Mouse (Mus musculus): Measurements from ENCODE around the gene Dmrt3. TPM values are rescaled to one million over a fixed set of nuclear protein-coding genes. Genes with fewer than 3 reads are reported as not detected.
A peak's percentile ranks its signal among the peaks of the same experiment; 100 is the strongest.

Dmrt3 gene
- total and polyA plus RNA-seq, 3 experiments: not detected

- peak; percentile 8 for DNase-seq (ENCODE audit: low read depth, low spot score)
- peak; percentile 31 to 44 (median 38) for TF ChIP-seq CTCF (IDR thresholded peaks at IDR 0.05 in 2 of 3, conservative IDR thresholded peaks at IDR 0.05 in 1 of 3; ENCODE audit: control insufficient read depth in 1 of 3, insufficient read depth in 1 of 3, low read depth in 2 of 3, low read length in 3 of 3, poor library complexity in 1 of 3, severe bottlenecking in 1 of 3)
- peak; percentile 25; the same call in 1 of the 2 replicates for TF ChIP-seq SMC3 (IDR thresholded peaks at IDR 0.05; ENCODE audit: low read depth, low read length)
- TF ChIP-seq RAD21 (IDR thresholded peaks at IDR 0.05; ENCODE audit: low read depth, low read length): no peak; the same call in 1 of the 2 replicates
- H3K4me1 ChIP-seq (ENCODE audit: control insufficient read depth in 1 of 2, insufficient read depth in 2 of 2, low read length in 2 of 2): no peaks in the 10 kb centered on the region
- H3K9ac ChIP-seq (ENCODE audit: control insufficient read depth, low read depth, low read length, poor library complexity, severe bottlenecking): no peak overlapping the region
- H3K27me3 ChIP-seq (ENCODE audit: control insufficient read depth in 1 of 2, insufficient read depth in 2 of 2, low read length in 2 of 2): no peaks in the 10 kb centered on the region
- no peaks in the 10 kb centered on the region for H3K79me2 ChIP-seq (ENCODE audit: control insufficient read depth, insufficient read depth, low read length, poor library complexity)
- H3K9me3 ChIP-seq (replicated peaks; ENCODE audit: insufficient read depth, low read length): no peaks in the 10 kb centered on the region
- no peaks in the 10 kb centered on the region for H3K36me3 ChIP-seq (ENCODE audit: control insufficient read depth in 1 of 2, insufficient read depth in 2 of 2, low read length in 2 of 2)
- no peak overlapping the region for H3K27ac ChIP-seq (ENCODE audit: control insufficient read depth, low read depth, low read length)
- no peak overlapping the region for H3K4me3 ChIP-seq (ENCODE audit: control insufficient read depth in 1 of 2, insufficient read depth in 1 of 2, low read depth in 2 of 2, low read length in 2 of 2)
Measured at GRCm38 (mm10) chr19:25579440-25579839, 30.7 kb upstream of the Dmrt3 start.

DNA sequence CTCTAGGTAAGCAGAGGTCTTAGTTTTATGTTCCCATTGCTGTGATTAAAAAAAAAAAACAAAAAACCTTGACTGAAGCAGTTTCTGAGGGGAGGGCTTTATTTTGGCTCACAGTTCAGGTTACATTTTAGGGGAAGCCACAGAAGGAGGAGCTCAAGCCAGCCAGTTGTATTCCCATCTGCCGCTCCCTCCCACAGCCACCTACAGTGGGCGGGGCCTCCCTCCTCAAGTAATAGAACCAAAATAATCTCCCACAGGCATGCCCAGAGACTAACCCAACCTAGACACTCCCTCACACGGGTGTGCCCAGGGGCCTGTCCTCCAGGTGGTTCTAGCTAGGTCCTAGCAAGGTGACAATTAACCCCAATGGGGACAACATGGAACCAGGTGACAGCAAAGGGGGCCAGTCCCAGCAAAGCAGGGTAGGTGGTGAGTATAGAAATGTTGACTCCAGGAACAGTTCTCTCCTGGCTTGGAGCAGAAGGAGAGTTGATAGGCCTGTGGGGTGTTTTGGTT is 12.3 kb upstream of the Dmrt3 start:
- TF ChIP-seq BHLHE40 (IDR thresholded peaks at IDR 0.05; ENCODE audit: borderline replicate concordance, low read depth, low read length) (no peak), CHD2 (IDR thresholded peaks at IDR 0.05; ENCODE audit: low read length) (no peak), SMC3 (IDR thresholded peaks at IDR 0.05; ENCODE audit: low read depth, low read length) (no peak)
- Histone ChIP-seq H3K9ac (ENCODE audit: control insufficient read depth, low read depth, low read length, poor library complexity, severe bottlenecking) (no peak overlapping the region), H3K27me3 (ENCODE audit: control insufficient read depth in 1 of 2, insufficient read depth in 2 of 2, low read length in 2 of 2) (no peaks in the 10 kb centered on the region), H3K9me3 (replicated peaks; ENCODE audit: insufficient read depth, low read length) (no peaks in the 10 kb centered on the region), H3K4me1 (ENCODE audit: control insufficient read depth in 1 of 2, insufficient read depth in 2 of 2, low read length in 2 of 2) (no peaks in the 10 kb centered on the region), H3K36me3 (ENCODE audit: control insufficient read depth in 1 of 2, insufficient read depth in 2 of 2, low read length in 2 of 2) (no peaks in the 10 kb centered on the region), H3K79me2 (ENCODE audit: control insufficient read depth, insufficient read depth, low read length, poor library complexity) (no peaks in the 10 kb centered on the region), H3K27ac (ENCODE audit: control insufficient read depth, low read depth, low read length) (no peak overlapping the region), H3K4me3 (ENCODE audit: control insufficient read depth in 1 of 2, insufficient read depth in 1 of 2, low read depth in 2 of 2, low read length in 2 of 2) (no peak overlapping the region)
- no peak for DNase-seq (ENCODE audit: low read depth, low spot score)

GRCm38 (mm10) chr19:25598626-25599025 is 11.5 kb upstream of the Dmrt3 start:
- H3K36me3 ChIP-seq (ENCODE audit: control insufficient read depth in 1 of 2, insufficient read depth in 2 of 2, low read length in 2 of 2): no peaks in the 10 kb centered on the region
- no peak overlapping the region for H3K27ac ChIP-seq (ENCODE audit: control insufficient read depth, low read depth, low read length)
- no peaks in the 10 kb centered on the region for H3K4me1 ChIP-seq (ENCODE audit: control insufficient read depth in 1 of 2, insufficient read depth in 2 of 2, low read length in 2 of 2)
- H3K4me3 ChIP-seq (ENCODE audit: control insufficient read depth in 1 of 2, insufficient read depth in 1 of 2, low read depth in 2 of 2, low read length in 2 of 2): no peak overlapping the region
- TF ChIP-seq MYB (IDR thresholded peaks at IDR 0.05; ENCODE audit: low read depth, low read length): no peak
- no peak for TF ChIP-seq POLR2A (IDR thresholded peaks at IDR 0.05; ENCODE audit: control insufficient read depth in 1 of 2, insufficient read depth in 1 of 2, low read depth in 1 of 2, low read length in 2 of 2, poor library complexity in 1 of 2)
- TF ChIP-seq SMC3 (IDR thresholded peaks at IDR 0.05; ENCODE audit: low read depth, low read length): no peak
- no peak overlapping the region for H3K9ac ChIP-seq (ENCODE audit: control insufficient read depth, low read depth, low read length, poor library complexity, severe bottlenecking)
- H3K9me3 ChIP-seq (replicated peaks; ENCODE audit: insufficient read depth, low read length): no peaks in the 10 kb centered on the region
- H3K79me2 ChIP-seq (ENCODE audit: control insufficient read depth, insufficient read depth, low read length, poor library complexity): no peaks in the 10 kb centered on the region
- no peaks in the 10 kb centered on the region for H3K27me3 ChIP-seq (ENCODE audit: control insufficient read depth in 1 of 2, insufficient read depth in 2 of 2, low read length in 2 of 2)
- no peak for DNase-seq (ENCODE audit: low read depth, low spot score)

DNA sequence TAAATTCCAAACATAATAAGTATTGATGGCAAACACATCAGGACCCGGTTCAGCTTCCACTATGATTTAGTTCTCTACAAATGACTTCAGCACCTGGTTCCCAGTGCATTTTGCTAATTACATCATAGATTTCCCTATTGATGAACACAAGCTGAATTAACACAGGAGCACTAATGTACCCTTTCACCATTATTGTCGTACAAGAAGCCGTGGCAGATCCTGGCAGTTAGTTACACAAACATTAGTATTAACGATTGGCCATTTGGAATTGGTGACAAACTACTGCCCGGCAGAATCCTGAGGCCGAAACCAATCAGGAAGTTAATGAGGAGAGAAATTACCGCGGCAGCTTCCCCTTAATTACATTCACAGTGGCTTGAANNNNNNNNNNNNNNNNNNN is 8.1 kb upstream of the Dmrt3 start:
- TF ChIP-seq RAD21 (IDR thresholded peaks at IDR 0.05; ENCODE audit: low read depth, low read length): no peak
- H3K9ac ChIP-seq (ENCODE audit: control insufficient read depth, low read depth, low read length, poor library complexity, severe bottlenecking): no peak overlapping the region
- no peak overlapping the region for H3K4me3 ChIP-seq (ENCODE audit: control insufficient read depth in 1 of 2, insufficient read depth in 1 of 2, low read depth in 2 of 2, low read length in 2 of 2)
- no peaks in the 10 kb centered on the region for H3K4me1 ChIP-seq (ENCODE audit: control insufficient read depth in 1 of 2, insufficient read depth in 2 of 2, low read length in 2 of 2)
- no peaks in the 10 kb centered on the region for H3K9me3 ChIP-seq (replicated peaks; ENCODE audit: insufficient read depth, low read length)
- H3K36me3 ChIP-seq (ENCODE audit: control insufficient read depth in 1 of 2, insufficient read depth in 2 of 2, low read length in 2 of 2): no peaks in the 10 kb centered on the region
- H3K79me2 ChIP-seq (ENCODE audit: control insufficient read depth, insufficient read depth, low read length, poor library complexity): no peaks in the 10 kb centered on the region
- no peak for DNase-seq (ENCODE audit: low read depth, low spot score)
- H3K27ac ChIP-seq (ENCODE audit: control insufficient read depth, low read depth, low read length): no peak overlapping the region
- no peaks in the 10 kb centered on the region for H3K27me3 ChIP-seq (ENCODE audit: control insufficient read depth in 1 of 2, insufficient read depth in 2 of 2, low read length in 2 of 2)
